13 mouse cellular contexts compared by ENCODE assay signal in the genomic region with DNA sequence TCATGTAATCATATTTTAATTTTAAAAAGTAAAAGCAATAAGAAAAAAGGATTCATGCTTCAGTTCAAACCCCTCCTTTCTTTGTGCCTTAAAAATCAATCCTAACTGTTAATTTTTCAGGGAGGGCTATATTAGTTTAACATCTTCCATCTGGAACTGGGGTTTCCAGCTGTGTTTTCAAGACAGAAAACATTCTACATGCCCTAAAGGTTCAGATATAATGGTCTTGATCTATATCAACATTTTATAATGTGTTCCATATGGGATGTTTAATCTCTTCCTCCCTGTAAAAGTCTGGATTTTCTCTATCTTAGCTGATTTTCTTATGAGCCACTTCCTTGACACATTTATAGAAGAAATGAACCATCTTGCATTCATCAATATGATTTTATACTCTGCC.
"Had no signal": no experiment of that assay in that cellular context is flagged by ENCODE, and none has a peak within 500 bp of the region (broad histone marks: within the 10 kb centered on the region; RNA-seq: fewer than 3 reads in every experiment).

No protein-coding gene starts in this region.

- DNase-seq: lung, adult 18-20 months; lung, embryonic 14.5 days; lung, postnatal 10 days; lung, postnatal 4 days; midbrain, embryonic 14.5 days; right cerebral cortex, postnatal 14 days; thymus, adult 2 months; thymus, postnatal 25 days; thymus, postnatal 4 days had no signal

- H3K9me3 ChIP-seq: midbrain, embryonic 12.5 days; neural tube, embryonic 12.5 days; stomach, embryonic 15.5 days had no signal

- H3K36me3 ChIP-seq: midbrain, embryonic 12.5 days; neural tube, embryonic 12.5 days; stomach, embryonic 15.5 days had no signal

- H3K4me1 ChIP-seq: midbrain, embryonic 12.5 days; neural tube, embryonic 12.5 days; stomach, embryonic 15.5 days had no signal

- H3K27ac ChIP-seq: midbrain, embryonic 12.5 days; neural tube, embryonic 12.5 days; stomach, embryonic 15.5 days; stomach, postnatal 0 days had no signal

- H3K4me2 ChIP-seq: lung, embryonic 14.5 days; midbrain, embryonic 12.5 days; neural tube, embryonic 12.5 days; stomach, embryonic 15.5 days had no signal

- H3K4me3 ChIP-seq: midbrain, embryonic 12.5 days; neural tube, embryonic 12.5 days; stomach, embryonic 15.5 days had no signal

- H3K27me3 ChIP-seq: midbrain, embryonic 12.5 days; neural tube, embryonic 12.5 days; stomach, embryonic 15.5 days had no signal

- H3K9ac ChIP-seq: lung, embryonic 14.5 days; midbrain, embryonic 12.5 days; neural tube, embryonic 12.5 days; stomach, embryonic 15.5 days had no signal
